Mouse (Mus musculus) leukemia stem cell, adult 10-12 weeks (primary cell): Measurements from ENCODE around the gene Cdh8. TPM values are rescaled to one million over a fixed set of nuclear protein-coding genes. Genes with fewer than 3 reads are reported as not detected.

ENCODE experiments used
- polyA plus RNA-seq: library from polyadenylated mRNA; stranded (reverse); fragments of >175 nt; gene quantifications from 2 replicates; pipeline ENCODE4 v1.2.3, GENCODE M21; 2012; ENCODE audit warnings: low replicate concordance

The Cdh8 gene
- not detected in 2 replicates for polyA plus RNA-seq

DNA sequence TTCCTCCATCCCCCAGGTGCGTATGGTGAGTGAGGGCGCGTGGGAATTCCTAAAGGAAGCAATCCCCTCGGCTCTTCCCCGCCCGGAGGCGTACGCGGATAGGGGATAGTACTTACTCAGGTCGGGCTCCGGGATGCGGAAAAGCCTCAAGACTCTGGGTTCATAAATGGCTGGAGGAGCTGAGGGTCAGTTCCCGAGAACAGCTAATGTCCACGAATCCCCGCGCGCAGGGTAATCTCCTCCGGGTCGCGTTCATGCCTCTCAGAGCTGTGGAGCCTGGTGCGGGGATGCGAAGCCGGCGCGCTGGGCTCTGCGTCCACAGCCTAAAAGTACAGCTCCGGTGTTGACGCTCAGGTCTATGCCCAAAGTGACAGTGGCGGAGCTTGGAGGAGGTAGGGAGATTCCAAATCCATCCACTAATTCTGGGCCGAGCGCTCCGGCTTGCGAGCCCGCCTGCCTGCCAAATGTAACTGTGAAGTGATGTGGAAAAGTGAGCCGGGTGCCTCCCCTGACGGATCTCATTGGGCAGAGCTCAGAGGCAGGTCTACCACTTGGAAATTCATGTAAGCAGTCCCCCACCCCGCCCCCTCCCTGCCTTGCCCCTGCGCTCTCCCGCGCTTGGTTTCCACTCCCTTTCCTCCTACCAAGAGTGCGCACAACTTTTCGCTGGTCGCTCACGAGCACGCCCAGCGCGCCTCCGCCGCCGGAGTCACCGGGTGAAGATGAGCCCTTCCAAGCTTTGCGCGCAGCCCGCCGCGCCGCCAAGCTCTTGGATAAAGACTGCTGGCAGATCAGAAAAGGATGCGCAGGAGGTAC is at the start of gene Cdh8:
Gene Cdh8 (minus strand): TSS at position 506 of the 816 bp plus-strand sequence.

